Mouse (Mus musculus): ENCODE measurements around the gene Pdx1.

Pdx1 gene

DNA sequence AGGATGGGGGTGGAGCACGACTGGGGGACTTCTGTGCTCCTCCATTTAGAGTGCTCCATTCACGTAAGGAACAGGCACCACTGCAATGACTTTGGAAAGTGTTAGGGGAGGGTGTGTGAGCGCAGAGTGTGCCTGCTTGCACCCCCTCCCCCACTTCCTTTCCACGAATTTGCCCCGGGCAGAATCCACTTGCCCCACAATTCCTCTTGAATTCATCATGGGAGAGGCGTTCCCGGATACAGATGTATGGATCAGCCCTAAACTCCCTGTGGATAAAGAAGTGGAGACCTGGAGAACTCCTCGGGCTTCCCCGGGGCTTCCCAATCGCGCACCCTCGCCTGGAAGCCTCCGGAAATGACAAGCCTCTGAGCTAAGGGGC, 7.8 kb downstream of the Pdx1 start:
- DNase-seq (ENCODE audit: low read depth, low spot score) = no peak

DNA sequence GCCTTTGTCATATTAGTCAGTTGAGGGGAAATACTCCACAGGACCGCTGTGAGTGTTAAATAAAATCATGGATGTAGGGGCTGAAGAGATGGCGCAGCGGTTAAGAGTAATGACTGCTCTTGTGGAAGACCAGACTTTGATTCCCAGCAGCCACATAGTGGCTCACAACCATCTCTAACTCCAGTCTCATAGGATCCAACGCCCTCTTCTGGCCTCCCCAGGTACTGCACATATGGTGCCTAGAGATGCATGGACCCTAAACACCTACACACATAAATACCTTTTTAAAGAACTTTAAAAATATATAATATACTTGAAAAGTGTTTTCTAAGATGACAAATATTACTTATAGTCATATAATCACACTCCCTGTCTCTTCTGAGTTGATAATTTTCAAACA, 14.6 kb downstream of the Pdx1 start:
- DNase-seq (ENCODE audit: low read depth, low spot score) = no peak

DNA sequence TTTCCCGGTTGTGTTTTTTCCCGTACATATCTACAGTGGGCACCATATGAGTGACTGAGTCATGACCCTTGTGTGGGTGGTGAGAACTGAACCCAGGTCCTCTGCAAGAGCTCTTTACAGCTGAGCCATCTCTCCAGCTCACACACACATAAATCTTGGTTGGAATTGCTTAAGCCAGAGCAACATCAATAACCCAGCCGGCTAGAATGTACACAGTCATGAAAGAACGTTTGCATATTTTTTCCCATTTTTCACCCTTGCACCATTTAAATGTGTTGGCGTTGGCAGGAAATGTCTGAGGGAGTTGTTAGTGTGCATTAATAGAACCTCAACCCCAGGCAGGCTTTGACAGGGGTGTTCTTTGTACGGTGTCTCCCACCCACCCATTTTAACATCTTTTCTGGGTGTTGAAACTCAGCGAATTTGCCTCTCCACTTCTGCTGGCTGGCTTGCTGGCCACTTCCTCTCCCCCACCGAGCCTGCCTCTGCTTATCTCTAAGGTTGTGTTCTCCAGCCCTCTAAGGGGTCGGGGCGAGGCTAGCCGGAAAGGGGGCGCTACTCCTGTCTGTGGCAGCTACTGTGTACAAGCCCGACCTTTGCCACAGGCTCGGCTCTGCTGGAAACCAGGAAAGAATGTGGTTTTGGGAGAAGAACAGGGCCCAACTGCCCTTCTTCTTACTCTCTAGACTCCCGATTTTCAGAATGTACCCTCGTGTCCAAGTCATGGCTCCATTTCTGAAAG, 22.2 kb downstream of the Pdx1 start:
- no peak for DNase-seq (ENCODE audit: low read depth, low spot score)

DNA sequence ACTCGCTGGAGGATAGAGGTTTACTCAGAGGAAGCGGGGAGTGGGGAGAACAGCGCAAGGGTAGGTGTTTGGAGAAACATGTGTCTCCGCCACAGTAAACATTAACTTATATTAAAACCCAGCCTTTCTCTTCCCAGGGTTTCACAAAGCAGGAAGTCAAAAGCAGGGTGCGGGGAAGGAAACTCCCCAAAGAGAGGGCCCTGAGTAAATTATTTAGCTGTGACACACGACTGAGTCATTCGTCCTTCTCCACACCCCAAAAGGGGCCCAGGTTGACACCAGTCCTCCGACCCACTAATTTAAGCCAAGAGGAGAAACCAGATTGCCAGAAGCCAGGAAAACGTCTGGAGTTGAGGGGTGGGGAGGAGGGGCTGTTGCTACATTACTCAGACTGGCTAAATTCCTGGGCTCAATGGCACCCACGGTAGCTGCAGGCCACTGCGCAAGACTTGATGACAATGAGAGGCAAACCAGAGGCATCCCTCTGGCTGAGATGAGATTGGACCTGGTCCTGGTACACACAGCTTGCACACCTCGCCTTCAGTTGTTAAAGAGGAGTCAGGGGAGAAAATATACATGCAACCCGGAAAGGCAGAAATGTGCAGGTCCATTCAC, 22.9 kb downstream of the Pdx1 start:
- no peak for DNase-seq (ENCODE audit: low read depth, low spot score)

DNA sequence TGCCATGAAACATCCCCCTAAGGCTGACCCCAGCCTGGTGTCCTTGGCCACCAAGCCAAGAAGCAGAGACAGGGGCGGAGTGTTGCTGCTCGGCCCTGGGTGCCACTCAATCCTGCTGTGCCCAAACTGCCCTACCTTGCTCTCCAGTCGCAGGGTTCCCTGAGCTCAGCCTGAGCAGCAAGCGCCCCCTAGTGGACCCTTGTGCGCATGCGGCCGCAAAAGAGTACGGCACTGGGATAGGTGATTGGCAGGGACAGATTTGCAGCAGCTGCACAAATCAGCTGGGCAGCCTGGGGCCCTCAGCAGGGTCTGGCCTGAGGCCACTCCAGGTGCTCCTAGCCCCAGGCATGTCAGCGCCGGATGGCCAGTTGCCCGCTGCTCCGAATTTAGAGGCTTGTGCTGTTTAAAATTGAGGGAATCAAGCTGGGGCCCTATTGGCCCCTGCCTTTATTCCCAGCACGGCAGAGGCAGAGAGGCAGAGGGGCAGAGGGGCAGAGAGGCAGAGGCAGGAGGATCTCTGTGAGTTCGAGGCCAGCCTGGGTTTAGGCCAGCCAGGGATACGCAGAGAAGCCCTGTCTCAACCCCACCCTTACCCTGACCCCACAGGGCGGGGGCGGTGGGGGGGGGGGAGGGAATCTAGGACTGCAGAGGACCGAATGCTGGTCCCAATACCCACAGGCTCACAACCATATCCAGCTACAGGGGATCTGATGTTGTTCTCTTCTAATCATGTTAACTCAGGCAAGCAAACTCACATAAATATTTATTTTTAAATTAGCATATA, 23.6 kb downstream of the Pdx1 start:
- DNase-seq (ENCODE audit: low read depth, low spot score) = no peak

DNA sequence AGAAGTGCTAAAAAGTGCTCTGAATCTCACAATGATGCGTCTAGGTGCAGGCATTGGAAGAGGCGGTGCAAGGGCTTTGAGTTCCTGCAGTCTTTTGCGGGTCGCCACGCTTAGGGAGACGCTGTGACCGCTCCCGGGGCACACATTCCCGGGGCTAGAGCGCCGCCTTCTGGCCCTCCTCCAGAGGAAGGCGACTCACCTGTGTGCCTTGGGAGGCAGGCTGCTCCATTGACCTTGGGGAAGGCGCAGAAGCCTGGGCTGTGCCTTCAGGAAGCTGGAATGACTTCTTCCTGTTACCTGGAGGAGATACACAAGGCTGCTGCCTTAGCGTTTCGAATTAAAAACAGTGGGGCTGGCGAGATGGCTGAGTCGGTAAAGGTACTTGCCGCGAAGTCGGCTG, 24.4 kb downstream of the Pdx1 start:
- DNase-seq (ENCODE audit: low read depth, low spot score) = no peak

DNA sequence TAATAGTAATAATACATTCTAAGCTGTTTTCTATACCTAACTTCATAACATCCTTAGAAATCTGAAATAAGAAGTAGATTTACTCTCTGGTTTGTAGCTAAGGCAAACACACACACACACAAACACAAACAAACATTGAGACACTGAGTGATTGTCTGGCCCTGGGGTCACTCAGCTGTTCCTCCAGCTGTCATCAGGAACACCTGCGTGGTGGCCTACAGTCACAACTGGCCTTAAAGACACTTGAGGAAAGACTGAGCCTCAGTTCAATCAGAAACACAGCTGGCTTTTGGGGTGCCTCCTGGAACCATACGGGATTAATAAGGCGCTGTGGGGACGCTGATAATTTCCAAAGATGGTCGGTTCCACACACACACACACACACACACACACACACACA, 27.5 kb downstream of the Pdx1 start:
- no peak for DNase-seq (ENCODE audit: low read depth, low spot score)

DNA sequence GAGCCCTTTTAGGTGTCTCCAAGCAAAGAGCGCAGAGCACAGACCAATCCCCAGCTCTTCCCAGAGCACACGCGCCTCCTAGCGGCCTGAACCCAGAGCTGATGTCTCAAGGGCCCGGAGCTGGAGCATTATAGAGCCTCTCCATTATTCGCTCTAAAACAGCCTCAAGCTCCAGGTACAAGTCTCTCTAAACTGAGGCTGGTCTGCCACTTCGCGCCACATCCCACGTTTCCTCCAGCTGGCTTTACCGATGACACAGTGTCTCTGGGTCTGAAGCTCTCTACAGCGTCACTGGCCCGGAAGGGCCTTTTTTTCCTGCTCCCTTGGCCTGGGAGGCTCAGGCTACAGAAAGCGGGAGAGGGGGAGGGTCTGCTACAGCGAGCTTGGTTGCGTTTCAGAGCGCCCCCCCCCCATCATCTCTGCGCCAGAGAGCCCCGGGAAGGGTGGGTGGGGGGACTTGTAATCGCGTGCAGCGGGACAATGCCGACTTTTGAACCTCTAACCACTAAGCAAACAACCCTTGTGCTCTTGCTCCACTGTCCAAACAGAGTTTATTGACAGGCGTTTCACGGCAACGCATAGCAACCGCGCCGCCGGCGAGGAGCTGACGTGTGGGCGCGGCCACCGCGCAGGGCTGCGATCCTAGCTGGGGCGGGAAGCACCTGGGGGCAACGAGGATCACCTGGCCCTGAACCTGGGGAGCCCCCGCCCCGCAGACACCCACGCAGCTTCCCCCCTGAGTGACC, 29.7 kb downstream of the Pdx1 start:
- no peak for DNase-seq (ENCODE audit: low read depth, low spot score)

DNA sequence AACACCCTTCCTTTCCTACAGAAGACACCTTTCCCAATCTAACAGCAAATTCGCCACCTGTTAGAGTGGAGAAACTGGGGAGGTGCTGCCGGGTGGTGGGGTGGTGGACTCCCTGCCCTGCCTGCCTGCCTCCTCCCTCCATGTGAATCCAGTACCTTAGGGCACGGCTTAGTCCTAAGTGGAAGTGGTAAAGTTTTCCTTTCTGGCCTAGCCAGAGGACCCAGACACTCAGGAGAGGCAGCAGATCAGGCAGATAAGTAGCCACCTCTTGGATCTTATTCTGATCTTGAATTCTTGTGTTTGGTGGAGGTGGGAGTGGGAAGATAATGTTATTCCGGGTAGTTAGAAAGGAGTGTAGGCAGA, 30.2 kb downstream of the Pdx1 start:
- DNase-seq (ENCODE audit: low read depth, low spot score) = no peak

DNA sequence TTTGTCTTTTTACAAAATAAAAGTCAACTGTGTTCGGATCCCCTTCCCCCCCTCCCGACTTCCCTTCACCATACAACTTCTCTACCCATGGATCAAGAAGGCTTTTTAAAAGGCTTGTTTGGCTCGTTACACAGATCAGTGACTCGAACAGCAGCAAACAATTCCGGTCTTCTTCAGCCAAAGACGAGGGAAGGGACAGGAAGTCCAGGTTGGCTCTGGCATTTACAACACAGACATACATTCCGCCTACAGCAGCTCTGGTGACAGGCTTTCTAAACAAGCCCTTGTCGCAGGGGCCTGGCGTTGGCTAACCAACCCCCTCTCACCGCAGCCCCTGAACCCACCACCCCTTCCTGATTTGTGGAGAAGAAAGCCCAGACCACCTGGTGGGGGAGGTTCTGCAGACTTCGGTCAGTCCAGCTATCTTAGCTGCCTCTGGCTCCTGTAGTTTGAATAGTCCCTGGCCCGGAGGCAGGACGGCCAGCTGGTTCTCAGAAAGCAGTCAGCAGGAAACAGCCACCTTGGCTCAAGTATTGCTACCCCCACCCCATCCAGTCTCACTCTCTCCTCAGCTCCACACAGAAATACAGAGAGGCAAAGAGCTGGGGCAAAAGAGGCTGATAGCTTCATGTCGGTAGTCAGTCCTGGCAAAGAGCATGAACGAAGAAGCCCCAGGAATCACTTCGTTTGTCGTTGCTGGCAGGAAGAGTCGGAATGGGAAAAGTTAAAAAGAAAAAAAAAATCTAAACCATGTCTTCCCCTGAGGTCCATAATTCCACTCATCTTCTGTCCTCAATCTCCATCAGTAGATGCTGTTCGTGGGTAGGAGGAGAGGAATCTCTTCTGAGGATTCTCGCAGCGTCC, 31.4 kb downstream of the Pdx1 start:
- no peak for DNase-seq (ENCODE audit: low read depth, low spot score)

DNA sequence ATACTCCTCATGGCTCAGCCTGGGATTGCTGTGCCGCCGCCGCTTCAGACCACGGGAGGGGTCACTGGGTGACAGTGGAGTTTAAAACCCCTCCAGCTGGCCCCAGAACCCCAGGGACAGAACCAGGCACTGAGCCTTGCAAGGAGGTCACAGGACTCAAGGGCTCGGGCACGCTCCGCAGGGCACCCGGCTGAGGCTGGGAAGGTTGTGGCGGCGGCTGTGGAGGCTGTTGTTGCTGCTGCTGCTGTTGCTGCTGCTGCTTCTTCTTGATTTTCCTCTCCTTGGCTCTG, 32.0 kb downstream of the Pdx1 start:
- no peak for DNase-seq (ENCODE audit: low read depth, low spot score)

DNA sequence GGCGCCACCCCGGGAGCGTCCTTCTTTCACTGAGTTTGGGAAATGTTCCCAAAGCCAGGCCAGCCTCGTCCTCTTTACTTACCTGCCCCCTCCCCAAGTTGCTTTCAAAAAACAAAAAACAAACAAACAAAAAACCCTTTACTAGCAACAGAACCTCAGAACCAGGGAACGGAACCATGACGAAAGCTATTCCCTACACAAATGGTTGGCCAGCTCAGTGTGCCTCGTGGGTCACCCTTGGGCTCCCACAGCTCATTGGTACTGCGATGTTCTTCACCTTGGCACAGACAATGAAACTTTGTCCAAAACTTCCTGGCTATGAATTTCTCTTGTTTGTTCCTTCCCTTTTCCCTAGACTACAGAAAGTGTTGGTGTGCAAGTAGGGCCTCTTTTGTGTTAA, 32.4 kb downstream of the Pdx1 start:
- DNase-seq (ENCODE audit: low read depth, low spot score) = no peak

DNA sequence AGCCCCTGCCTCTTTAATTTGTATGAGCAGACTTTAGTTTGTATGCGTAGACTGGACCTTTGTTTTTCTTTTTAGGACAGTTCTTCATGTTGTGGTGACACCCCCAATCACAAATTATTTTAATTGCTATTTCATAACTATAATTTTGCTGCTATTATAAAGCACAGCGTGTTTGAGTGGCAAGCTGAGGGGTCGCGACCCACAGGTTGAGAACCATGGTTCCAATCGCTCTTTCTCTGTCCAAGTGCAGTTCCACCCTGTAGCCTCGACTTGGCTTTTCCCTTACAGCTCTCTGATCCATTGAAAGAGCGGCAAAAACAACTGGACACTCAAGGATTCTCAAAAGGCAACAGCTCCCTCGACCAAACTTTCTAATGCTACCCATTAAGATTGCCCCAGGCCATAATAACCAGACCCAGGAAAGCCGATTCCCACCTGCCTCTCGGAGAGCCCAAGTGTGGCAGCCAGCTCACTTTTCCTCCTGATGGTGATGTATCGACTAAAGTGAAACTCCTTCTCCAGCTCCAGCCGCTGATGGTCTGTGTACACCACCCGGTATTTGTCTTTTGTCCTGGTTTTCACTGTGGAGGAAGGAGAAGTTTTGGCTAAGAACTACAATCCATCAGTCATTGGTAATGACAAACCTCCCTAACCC, 33.1 kb downstream of the Pdx1 start:
- no peak for DNase-seq (ENCODE audit: low read depth, low spot score)

DNA sequence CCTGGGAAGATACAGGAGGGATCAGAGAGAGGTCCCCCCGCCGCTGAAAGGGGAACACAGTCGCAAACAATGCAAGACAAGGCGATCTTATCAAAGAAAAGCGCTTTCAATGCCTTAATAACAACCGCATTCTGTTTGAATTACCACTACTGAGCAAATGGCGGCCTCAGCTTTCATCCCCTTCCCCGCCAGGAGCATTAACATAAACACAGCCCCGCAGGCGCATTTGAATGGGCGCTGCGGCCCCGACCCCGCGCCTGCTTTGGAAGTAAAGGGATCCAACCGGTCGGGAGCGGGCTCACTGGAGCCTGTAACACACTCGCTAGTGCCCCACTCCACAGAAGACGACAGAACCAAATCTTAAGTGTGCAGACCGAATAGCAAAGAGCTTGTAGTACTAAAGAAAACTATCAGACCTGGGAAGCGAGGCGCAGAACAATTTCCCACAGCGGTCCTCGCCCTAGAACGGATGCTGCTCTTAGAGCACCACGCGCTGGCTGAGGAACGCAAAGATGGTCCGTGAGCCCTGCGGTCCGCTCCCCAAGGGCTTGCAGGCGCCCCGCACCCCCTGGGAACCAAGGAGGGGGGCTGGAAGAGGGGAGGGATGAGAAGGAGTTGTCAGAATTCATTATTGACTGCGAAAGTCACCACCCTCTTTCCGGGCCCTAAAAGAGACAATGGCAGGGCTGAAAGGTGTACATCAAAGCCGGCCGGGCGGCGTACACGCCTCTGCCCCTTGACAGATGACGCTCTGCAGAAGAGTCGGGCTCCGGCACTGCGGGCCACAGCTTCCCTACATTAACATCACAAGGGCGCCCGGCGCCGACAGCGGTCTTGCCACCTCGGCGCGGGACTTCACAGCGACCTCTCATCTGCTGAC, 34.8 kb downstream of the Pdx1 start:
- DNase-seq (ENCODE audit: low read depth, low spot score) = no peak

DNA sequence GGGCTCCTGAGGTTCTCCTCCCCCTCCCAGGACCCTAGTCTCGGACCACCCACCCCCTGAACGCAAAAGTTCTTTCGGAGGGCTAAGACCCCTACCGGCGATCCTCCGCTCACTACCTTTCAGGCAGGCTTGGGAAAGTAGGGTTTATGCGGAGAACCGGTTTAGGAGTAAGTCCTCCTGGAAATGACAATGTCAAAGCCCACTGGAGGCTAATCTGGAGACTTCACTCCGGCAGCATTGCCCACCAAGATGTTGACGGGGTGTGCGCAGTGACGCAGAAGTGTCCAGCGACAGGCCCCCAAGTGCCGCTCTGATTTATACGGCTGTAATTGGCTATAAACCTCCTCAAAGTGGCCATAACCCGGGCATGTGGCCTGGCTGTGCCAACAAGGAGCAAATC, 35.4 kb downstream of the Pdx1 start:
- DNase-seq (ENCODE audit: low read depth, low spot score) = no peak

DNA sequence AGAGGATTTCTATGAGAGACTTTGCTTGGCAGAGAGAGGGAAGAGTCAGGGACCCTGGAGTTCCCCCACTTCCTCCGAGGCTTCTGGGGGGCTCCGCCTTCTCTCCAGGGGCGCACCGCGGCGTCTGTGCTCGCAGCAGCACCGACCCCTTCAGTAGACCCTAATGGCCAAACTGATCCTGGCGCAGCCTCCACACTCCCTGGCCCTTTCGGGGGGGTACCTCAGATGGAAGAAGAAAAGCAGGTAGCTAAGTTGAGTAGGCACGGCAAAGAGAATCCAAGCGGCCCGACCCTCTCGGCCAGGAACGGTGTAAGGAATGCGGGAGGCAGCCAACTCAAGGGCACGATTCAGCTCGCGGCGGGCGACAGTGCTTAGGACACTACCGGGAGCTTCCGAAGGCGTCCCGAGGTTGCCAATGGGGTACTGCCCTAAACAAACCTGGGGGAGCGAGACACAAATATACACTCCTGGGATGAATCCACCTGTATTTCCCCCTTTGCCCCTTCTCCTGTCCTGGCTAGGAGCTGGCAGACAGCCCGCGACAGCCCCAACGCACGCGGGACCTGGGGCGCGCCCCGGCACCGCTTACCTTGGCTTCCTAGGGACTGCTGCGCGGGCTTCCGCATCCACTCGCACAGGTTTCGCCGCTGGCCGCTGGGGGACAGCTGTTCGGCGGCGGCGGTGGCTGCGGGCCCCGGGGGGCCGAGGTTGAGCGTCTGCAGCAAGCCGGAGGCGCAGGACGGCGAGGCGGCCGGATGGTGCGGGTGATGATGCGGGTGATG, 36.3 kb downstream of the Pdx1 start:
- DNase-seq (ENCODE audit: low read depth, low spot score) = no peak

DNA sequence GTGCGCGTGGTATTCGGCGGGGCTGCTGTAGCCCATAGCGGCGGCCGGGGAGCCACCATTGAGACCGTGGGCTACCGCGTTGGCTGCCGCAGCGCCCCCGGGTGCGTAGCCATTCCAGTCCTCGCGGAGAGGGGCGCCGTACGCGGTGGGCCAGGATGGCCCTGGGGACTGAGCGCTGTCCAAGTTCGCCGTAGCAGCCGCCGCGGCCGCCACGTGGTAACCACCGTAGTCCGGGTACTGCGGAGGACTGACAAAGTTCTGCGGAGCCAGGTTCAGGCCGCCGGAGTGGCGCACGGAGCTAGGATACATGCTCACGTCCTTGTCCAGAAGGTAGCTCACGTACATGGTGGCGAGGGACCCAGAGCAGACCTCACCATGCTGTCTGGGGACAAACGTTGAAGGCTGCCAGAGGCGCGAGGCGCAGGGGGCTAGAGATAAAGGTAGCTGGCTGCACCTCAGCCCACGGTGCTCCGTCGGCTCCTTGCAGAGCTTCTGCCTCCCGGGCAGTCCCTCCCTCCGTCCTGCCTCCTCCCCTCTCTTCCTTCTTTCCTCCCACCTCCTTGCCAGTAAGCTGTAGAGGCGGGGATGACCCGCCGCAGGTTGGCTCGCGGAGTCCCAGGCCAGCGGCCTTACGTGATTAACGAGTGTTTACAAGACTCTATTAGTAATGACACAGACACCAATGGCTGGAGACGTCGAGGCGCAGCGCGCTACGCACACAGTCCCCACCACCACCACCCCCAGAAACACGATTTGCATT, 37.1 kb downstream of the Pdx1 start, which contains the start of gene Cdx2:
Cdx2 (minus strand) TSS at position 633 of the 760 bp plus-strand sequence.
- DNase-seq (ENCODE audit: low read depth, low spot score) = no peak

DNA sequence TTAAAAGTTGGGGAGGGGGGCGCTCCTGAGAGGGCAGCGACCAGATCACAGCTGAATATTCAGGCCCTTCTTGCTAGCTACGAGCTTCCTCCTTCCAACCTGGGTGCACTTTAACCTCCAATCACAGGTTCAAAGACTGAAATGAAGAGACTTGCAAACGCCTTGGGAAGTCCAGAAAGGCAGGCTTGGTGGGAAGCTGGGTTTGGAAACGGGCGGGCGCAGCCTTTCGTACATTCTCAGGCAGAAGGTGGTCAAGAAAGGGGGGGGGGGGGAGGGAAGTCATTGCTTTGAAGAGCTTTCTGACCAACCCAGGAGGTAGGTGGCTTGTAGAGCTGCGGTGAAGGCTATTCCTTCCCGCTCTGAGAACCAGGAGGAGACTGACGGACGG, 37.6 kb downstream of the Pdx1 start:
- no peak for DNase-seq (ENCODE audit: low read depth, low spot score)

Data from WW6 (cell line).